Mouse (Mus musculus) G1E (cell line): ENCODE data around the gene Acsm1.

Experiments
- CTCF ChIP-seq: IDR thresholded peaks from 2 replicates; pipeline ENCODE4 v1.5.1; 2012; ENCODE audit warnings: low read depth, low read length, inconsistent platforms, mixed read lengths
- GATA1 ChIP-seq: IDR thresholded peaks from 2 replicates; pipeline ENCODE4 v1.6.1; 2012; ENCODE audit warnings: borderline replicate concordance, low read length, inconsistent platforms, mixed read lengths
- POLR2AphosphoS5 ChIP-seq: IDR thresholded peaks from 2 replicates; pipeline ENCODE4 v1.6.1; 2012; ENCODE audit warnings: low read depth, low read length, inconsistent platforms; ENCODE audit not compliant: insufficient replicate concordance

DNA sequence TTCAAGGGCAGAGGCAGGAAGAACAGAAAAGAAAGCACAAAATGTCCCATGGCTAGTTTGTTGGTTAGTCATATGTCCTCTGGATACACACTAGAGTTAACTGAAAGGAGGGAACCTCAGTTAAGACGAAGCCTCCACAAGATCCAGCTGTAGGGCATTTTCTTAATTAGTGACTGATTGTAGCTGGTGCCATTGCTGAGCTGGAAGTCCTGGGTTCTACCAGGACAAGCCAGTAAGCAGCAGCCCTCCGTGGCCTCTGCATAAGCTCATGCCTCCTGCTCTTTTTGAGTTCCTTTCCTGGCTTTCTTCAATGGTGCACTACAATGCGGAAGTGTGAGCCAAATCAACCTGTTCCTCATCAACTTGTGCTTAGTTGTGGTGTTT is 46.4 kb upstream of the Acsm1 start:
- no peak for TF ChIP-seq GATA1
- TF ChIP-seq CTCF, result no peak
- TF ChIP-seq POLR2AphosphoS5, result no peak
